Mouse (Mus musculus) gastrocnemius, postnatal 36 days (tissue): ENCODE results near the gene Lgi4. TPM values are rescaled to one million over a fixed set of nuclear protein-coding genes. Genes with fewer than 3 reads are reported as not detected.

Source experiments
- DNase-seq, 2 experiments: peaks; one replicate each; pipeline ENCODE4 v3.0.0; 2022
- intact Hi-C: fragments of 180-260 bp; cut with DNase I; formaldehyde crosslinking; loops from one replicate; pipeline ENCODE4 v1.15.1; 2025
- total RNA-seq, 2 experiments: library from RNA; stranded (reverse); gene quantifications; 2 replicates each; pipeline ENCODE4 v1.2.3; 2021

The Lgi4 gene
- total RNA-seq, 2 experiments from 2014 or later: 2.5 to 4.4 TPM

GRCm38 (mm10) chr7:31051321-31052021, 7.7 kb upstream of the Lgi4 start, which contains the start of gene Fxyd7:
TSS of gene Fxyd7 (minus strand) at chr7:31051467.
- no peak for DNase-seq
- intact Hi-C loops: no loop called here

GRCm38 (mm10) chr7:31052251-31052635, 6.9 kb upstream of the Lgi4 start:
- intact Hi-C loops: no loop called here
- DNase-seq: no peak

GRCm38 (mm10) chr7:31052636-31053434, 6.3 kb upstream of the Lgi4 start:
- DNase-seq: peak in 1 of 2 experiments; percentile 44
- intact Hi-C loops: no loop called here

- DNase-seq: no peak
- intact Hi-C loops: no loop called here
Observed at GRCm38 (mm10) chr7:31053882-31054447, 5.2 kb upstream of the Lgi4 start.

- intact Hi-C loops: no loop called here
- DNase-seq: peak; percentile 61 to 65
Observed at GRCm38 (mm10) chr7:31054661-31055320, 4.4 kb upstream of the Lgi4 start.

- peak; percentile 90 to 91 for DNase-seq
- intact Hi-C loops: no loop called here
Observed at GRCm38 (mm10) chr7:31055354-31055824, 3.8 kb upstream of the Lgi4 start.

- no peak for DNase-seq
- intact Hi-C loops: no loop called here
Observed at GRCm38 (mm10) chr7:31055883-31056282, 3.3 kb upstream of the Lgi4 start.

GRCm38 (mm10) chr7:31056448-31056847, 2.7 kb upstream of the Lgi4 start:
- intact Hi-C loops: no loop called here
- no peak for DNase-seq

GRCm38 (mm10) chr7:31057071-31057470, 2.1 kb upstream of the Lgi4 start, which contains the start of gene Fxyd1:
TSS of gene Fxyd1 (minus strand) at chr7:31057199.
- no peak for DNase-seq
- intact Hi-C loops: no loop called here

GRCm38 (mm10) chr7:31057730-31058129, 1.4 kb upstream of the Lgi4 start:
- no peak for DNase-seq

GRCm38 (mm10) chr7:31058211-31058610, 931 bp upstream of the Lgi4 start:
- no peak for DNase-seq
- intact Hi-C loops: no loop called here

More at GRCm38 (mm10) chr7:31057730-31058129, 1.4 kb upstream of the Lgi4 start:
- intact Hi-C loops: no loop called here

GRCm38 (mm10) chr7:31059919-31060620, 928 bp downstream of the Lgi4 start:
- intact Hi-C loops: loop anchor here (1.0 kb wide), 1 partner anchor 35 kb away; no protein-coding TSS in a partner anchor
- no peak for DNase-seq

- intact Hi-C loops: no loop called here
Observed at GRCm38 (mm10) chr7:31060621-31061010, 1.5 kb downstream of the Lgi4 start.

GRCm38 (mm10) chr7:31063074-31063560, 4.0 kb downstream of the Lgi4 start:
- intact Hi-C loops: loop anchor here (2.0 kb wide), 1 partner anchor 14 kb away; the partner anchor contains the start of gene Fxyd3
- DNase-seq: no peak

More at GRCm38 (mm10) chr7:31060621-31061010, 1.5 kb downstream of the Lgi4 start:
- no peak for DNase-seq

- intact Hi-C loops: no loop called here
- no peak for DNase-seq
Observed at GRCm38 (mm10) chr7:31067836-31068235, 8.7 kb downstream of the Lgi4 start.

GRCm38 (mm10) chr7:31069491-31069890, 10.3 kb downstream of the Lgi4 start:
- intact Hi-C loops: no loop called here
- DNase-seq: no peak

- intact Hi-C loops: no loop called here
Observed at GRCm38 (mm10) chr7:31070324-31070723, 11.2 kb downstream of the Lgi4 start.

GRCm38 (mm10) chr7:31072326-31072725, 13.2 kb downstream of the Lgi4 start:
- intact Hi-C loops: no loop called here

More at GRCm38 (mm10) chr7:31070324-31070723, 11.2 kb downstream of the Lgi4 start:
- DNase-seq: no peak

GRCm38 (mm10) chr7:31073546-31073945, 14.4 kb downstream of the Lgi4 start:
- no peak for DNase-seq
- intact Hi-C loops: no loop called here

More at GRCm38 (mm10) chr7:31072326-31072725, 13.2 kb downstream of the Lgi4 start:
- DNase-seq: no peak
